Mouse (Mus musculus): Measurements from ENCODE around the gene Arhgap25. TPM values are rescaled to one million over a fixed set of nuclear protein-coding genes. Genes with fewer than 3 reads are reported as not detected.

Gene Arhgap25
- polyA plus RNA-seq, 1 experiment, result 0.09 TPM

GRCm38 (mm10) chr6:87443253-87443652 lies 89.8 kb downstream of the Arhgap25 start:
- no peak for TF ChIP-seq GATA1 (IDR thresholded peaks at IDR 0.05; ENCODE audit: low read length)

- TF ChIP-seq GATA1 (IDR thresholded peaks at IDR 0.05; ENCODE audit: low read length), result no peak
These were observed 96.3 kb downstream of the Arhgap25 start for GRCm38 (mm10) chr6:87436745-87437144.

- TF ChIP-seq GATA1 (IDR thresholded peaks at IDR 0.05; ENCODE audit: low read length), result no peak
These were observed 97.3 kb downstream of the Arhgap25 start for GRCm38 (mm10) chr6:87435791-87436190.

- TF ChIP-seq GATA1 (IDR thresholded peaks at IDR 0.05; ENCODE audit: low read length), result no peak
These were observed 104.5 kb downstream of the Arhgap25 start, which contains the start of gene Bmp10 for GRCm38 (mm10) chr6:87428487-87429044. TSS of gene Bmp10 (plus strand) at chr6:87428994.

- TF ChIP-seq GATA1 (IDR thresholded peaks at IDR 0.05; ENCODE audit: low read length), result no peak
These were observed 105.4 kb downstream of the Arhgap25 start for GRCm38 (mm10) chr6:87427616-87428015.

- no peak for TF ChIP-seq GATA1 (IDR thresholded peaks at IDR 0.05; ENCODE audit: low read length)
These were observed 106.1 kb downstream of the Arhgap25 start for GRCm38 (mm10) chr6:87426954-87427353.

GRCm38 (mm10) chr6:87424037-87424816 lies 108.8 kb downstream of the Arhgap25 start:
- TF ChIP-seq GATA1 (IDR thresholded peaks at IDR 0.05; ENCODE audit: low read length), result no peak

- no peak for TF ChIP-seq GATA1 (IDR thresholded peaks at IDR 0.05; ENCODE audit: low read length)
These were observed 110.8 kb downstream of the Arhgap25 start for GRCm38 (mm10) chr6:87422304-87422703.

- TF ChIP-seq GATA1 (IDR thresholded peaks at IDR 0.05; ENCODE audit: low read length), result no peak
These were observed 121.0 kb downstream of the Arhgap25 start for GRCm38 (mm10) chr6:87412011-87412410.

Other genes with a start within 250 kb of the Arhgap25 start
- not detected in 2 replicates for gene Antxr1, start 197.4 kb downstream of the Arhgap25 start, polyA plus RNA-seq (2012)
- gene Gkn1, start 182.3 kb downstream of the Arhgap25 start, polyA plus RNA-seq (2012), result not detected in 2 replicates
- not detected in 2 replicates for gene Gkn2, start 159.9 kb downstream of the Arhgap25 start, polyA plus RNA-seq (2012)
- not detected in 2 replicates for gene Gkn3, start 144.3 kb downstream of the Arhgap25 start, polyA plus RNA-seq (2012)
- gene Bmp10, start 104.3 kb downstream of the Arhgap25 start, polyA plus RNA-seq (2012), result not detected in 2 replicates
- 0.15 and 0.16 TPM in 2 replicates for gene Prokr1, start 57.5 kb upstream of the Arhgap25 start, polyA plus RNA-seq (2012)
- 13.9 and 15.1 TPM in 2 replicates for gene Aplf, start 138.9 kb upstream of the Arhgap25 start, polyA plus RNA-seq (2012)
- 0.02 TPM in 1 of 2 replicates, not detected in the other for gene Efcc1, start 197.6 kb upstream of the Arhgap25 start, polyA plus RNA-seq (2012)
- gene Gp9, start 244.8 kb upstream of the Arhgap25 start, polyA plus RNA-seq (2012), result 0.50 and 0.90 TPM in 2 replicates

Measured in G1E-ER4 (cell line).